Mouse (Mus musculus) ES-Bruce4 (cell line): Measurements from ENCODE around the gene Dolpp1. TPM values are rescaled to one million over a fixed set of nuclear protein-coding genes. Genes with fewer than 3 reads are reported as not detected.

Experiments
- H3K27ac ChIP-seq: 2 replicates; pipeline ENCODE4 v1.5.1; 2012; ENCODE audit warnings: low read length, inconsistent platforms; ENCODE audit not compliant: insufficient read depth
- H3K27me3 ChIP-seq: 2 replicates; pipeline ENCODE4 v1.6.1; 2012; ENCODE audit warnings: mild to moderate bottlenecking, low read length, inconsistent platforms; ENCODE audit not compliant: control insufficient read depth, poor library complexity, insufficient read depth, severe bottlenecking
- H3K36me3 ChIP-seq: 2 replicates; pipeline ENCODE4 v1.6.1; 2012; ENCODE audit warnings: inconsistent platforms, mild to moderate bottlenecking, low read length, moderate library complexity; ENCODE audit not compliant: control insufficient read depth, poor library complexity, insufficient read depth, severe bottlenecking
- H3K4me1 ChIP-seq: one replicate; pipeline ENCODE4 v1.8.1; 2011; ENCODE audit warnings: low read length; ENCODE audit not compliant: control insufficient read depth, insufficient read depth
- H3K4me3 ChIP-seq: 2 replicates; pipeline ENCODE4 v1.5.1; 2011; ENCODE audit warnings: low read depth, mild to moderate bottlenecking, low read length
- H3K9ac ChIP-seq: 2 replicates; pipeline ENCODE4 v1.6.1; 2012; ENCODE audit warnings: low read depth, mild to moderate bottlenecking, inconsistent platforms; ENCODE audit not compliant: poor library complexity, severe bottlenecking
- H3K9me3 ChIP-seq: replicated peaks from 2 replicates; pipeline ENCODE4 v1.6.1; 2012; ENCODE audit warnings: mild to moderate bottlenecking, low read length, inconsistent platforms; ENCODE audit not compliant: control insufficient read depth, poor library complexity, insufficient read depth, severe bottlenecking
- CTCF ChIP-seq: IDR thresholded peaks from one replicate; pipeline ENCODE4 v1.8.1; 2011; ENCODE audit warnings: low read depth, low read length
- EP300 ChIP-seq: IDR thresholded peaks from 2 replicates; pipeline ENCODE4 v1.6.1; 2011; ENCODE audit warnings: low read depth, low read length; ENCODE audit not compliant: insufficient read depth
- POLR2A ChIP-seq: IDR thresholded peaks from one replicate; pipeline ENCODE4 v1.8.1; 2011; ENCODE audit warnings: low read length; ENCODE audit not compliant: insufficient read depth
- polyA plus RNA-seq: library from polyadenylated mRNA; stranded (reverse); fragments of >200 nt; gene quantifications from 2 replicates; pipeline ENCODE4 v1.2.4, GENCODE M21; 2011; ENCODE audit warnings: low read depth; ENCODE audit not compliant: missing spikeins, insufficient read depth, insufficient read length

Dolpp1 gene
- polyA plus RNA-seq, 1 experiment, result 42.3 TPM

- Histone ChIP-seq H3K27me3 (no peaks in the 10 kb centered on the region), H3K4me1 (no peaks in the 10 kb centered on the region), H3K4me3 (no peak overlapping the region), H3K9me3 (no peaks in the 10 kb centered on the region), H3K9ac (no peak overlapping the region), H3K36me3 (peaks cover 5% of the 10 kb centered on the region; the same call in 1 of the 2 replicates), H3K27ac (no peak overlapping the region)
- TF ChIP-seq EP300 (no peak), POLR2A (no peak), CTCF (no peak)
Observed at GRCm38 (mm10) chr2:30384814-30385213, 7.2 kb upstream of the Dolpp1 start.

DNA sequence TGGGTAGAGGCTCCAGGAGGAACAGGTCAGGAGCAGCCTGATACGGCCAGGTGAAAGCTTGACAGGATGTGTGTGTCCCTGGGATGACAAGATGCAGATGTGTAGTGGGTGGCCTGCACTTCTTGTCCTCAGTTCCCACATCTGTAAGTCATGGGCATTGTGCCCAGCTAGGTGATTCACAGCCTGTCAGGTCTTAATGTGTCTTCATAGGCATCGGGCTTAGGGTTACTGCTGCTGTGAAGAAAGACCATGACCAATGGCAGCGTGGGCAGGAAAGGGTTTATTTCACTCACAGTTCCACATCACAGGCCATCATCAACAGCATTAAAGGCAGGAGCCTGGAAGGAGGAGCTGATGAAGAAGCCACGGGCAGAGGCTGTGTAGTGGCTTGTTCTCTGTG lies 6.5 kb upstream of the Dolpp1 start:
- Histone ChIP-seq H3K9me3 (no peaks in the 10 kb centered on the region), H3K27ac (no peak overlapping the region), H3K27me3 (no peaks in the 10 kb centered on the region), H3K4me3 (no peak overlapping the region), H3K36me3 (peaks cover 5% of the 10 kb centered on the region; the same call in 1 of the 2 replicates), H3K9ac (no peak overlapping the region), H3K4me1 (no peaks in the 10 kb centered on the region)
- no peak for TF ChIP-seq POLR2A
- no peak for TF ChIP-seq CTCF

GRCm38 (mm10) chr2:30386913-30387312 lies 5.1 kb upstream of the Dolpp1 start:
- no peak overlapping the region for H3K4me3 ChIP-seq
- H3K4me1 ChIP-seq, result no peaks in the 10 kb centered on the region
- no peak for TF ChIP-seq EP300
- no peak for TF ChIP-seq POLR2A
- no peak for TF ChIP-seq CTCF
- no peaks in the 10 kb centered on the region for H3K27me3 ChIP-seq
- peaks cover 2% of the 10 kb centered on the region; the same call in 1 of the 2 replicates for H3K36me3 ChIP-seq
- no peaks in the 10 kb centered on the region for H3K9me3 ChIP-seq
- H3K9ac ChIP-seq, result no peak overlapping the region
- H3K27ac ChIP-seq, result no peak overlapping the region

- TF ChIP-seq EP300 (no peak), POLR2A (no peak), CTCF (no peak)
- Histone ChIP-seq H3K4me1 (no peaks in the 10 kb centered on the region), H3K27ac (no peak overlapping the region), H3K4me3 (no peak overlapping the region), H3K9me3 (no peaks in the 10 kb centered on the region), H3K9ac (no peak overlapping the region), H3K27me3 (no peaks in the 10 kb centered on the region), H3K36me3 (no peaks in the 10 kb centered on the region)
Observed at GRCm38 (mm10) chr2:30389000-30389399, 3.1 kb upstream of the Dolpp1 start.

DNA sequence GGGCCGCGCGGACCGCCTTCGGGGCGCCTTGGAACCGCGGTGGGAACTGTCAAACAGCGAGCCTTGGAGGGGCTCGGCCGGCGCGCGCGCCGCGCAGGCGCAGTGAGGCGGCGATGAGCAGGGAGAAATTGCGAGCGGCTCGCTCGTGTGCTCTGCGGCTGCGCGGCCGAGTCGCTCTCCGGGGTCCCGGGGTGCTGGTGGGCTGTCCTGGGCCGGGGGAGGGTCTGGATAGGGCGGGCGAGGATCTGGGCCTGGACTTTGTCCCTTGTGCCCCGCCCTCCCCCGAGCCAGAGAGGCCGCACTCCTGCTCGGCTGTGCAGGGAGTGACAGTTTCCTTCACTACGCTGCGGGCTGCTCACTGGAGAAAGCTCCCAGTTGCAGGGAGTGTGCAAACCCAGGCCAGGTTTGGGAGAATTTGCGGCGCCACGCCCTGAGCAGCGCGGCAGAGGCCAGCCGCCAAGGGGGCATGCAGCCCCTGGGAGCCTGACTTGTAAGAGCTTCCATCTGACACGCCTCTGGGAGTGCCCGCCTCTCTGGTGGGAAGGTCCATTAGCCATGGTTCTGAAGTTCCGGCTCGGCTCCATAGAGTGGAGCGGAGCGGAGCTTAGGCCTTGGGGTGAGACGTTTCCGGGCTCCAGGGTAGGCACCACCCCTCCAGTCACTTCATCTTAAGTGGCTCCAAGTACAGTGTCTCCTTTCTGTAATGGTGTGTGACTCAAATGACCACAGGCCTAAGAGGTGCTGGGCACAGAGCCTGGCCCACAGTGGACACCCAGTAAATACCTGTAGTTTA lies 719 bp downstream of the Dolpp1 start:
- no peak overlapping the region for H3K27ac ChIP-seq
- peak overlapping the region; percentile 76 for H3K4me3 ChIP-seq
- no peak for TF ChIP-seq CTCF
- TF ChIP-seq POLR2A, result no peak
- no peak for TF ChIP-seq EP300
- H3K9ac ChIP-seq, result peak overlapping the region; percentile 46
- H3K4me1 ChIP-seq, result peaks cover 5% of the 10 kb centered on the region
- no peaks in the 10 kb centered on the region for H3K27me3 ChIP-seq
- H3K36me3 ChIP-seq, result no peaks in the 10 kb centered on the region
- no peaks in the 10 kb centered on the region for H3K9me3 ChIP-seq

DNA sequence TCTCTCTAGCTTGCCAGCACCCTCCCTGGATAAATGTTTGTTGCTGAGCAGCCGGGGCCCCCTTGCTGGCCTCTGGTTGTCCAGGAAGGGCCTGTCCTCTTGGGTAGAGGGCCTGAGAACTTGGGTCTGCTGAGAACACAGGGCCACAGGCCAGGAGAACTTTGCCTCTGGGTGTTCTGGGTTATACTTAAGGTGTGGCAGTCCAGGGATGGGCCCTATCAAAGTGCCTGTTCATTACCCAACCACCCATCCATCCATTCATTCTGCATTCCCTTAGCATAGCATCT lies 1.3 kb downstream of the Dolpp1 start:
- Histone ChIP-seq H3K9me3 (no peaks in the 10 kb centered on the region), H3K27ac (no peak overlapping the region), H3K27me3 (no peaks in the 10 kb centered on the region), H3K4me1 (peaks cover 8% of the 10 kb centered on the region), H3K4me3 (peak overlapping the region; percentile 76), H3K36me3 (no peaks in the 10 kb centered on the region), H3K9ac (peak overlapping the region; percentile 46; the same call in 1 of the 2 replicates)
- TF ChIP-seq POLR2A (no peak), CTCF (no peak), EP300 (no peak)
